Mouse (Mus musculus): ENCODE results near the gene Olfr357. TPM values are rescaled to one million over a fixed set of nuclear protein-coding genes. Genes with fewer than 3 reads are reported as not detected.

Olfr357 gene
- not detected in 2 replicates for polyA plus RNA-seq (2016; fragmentation: Nextera tagmentation; extraction: Ambion mirVana)

DNA sequence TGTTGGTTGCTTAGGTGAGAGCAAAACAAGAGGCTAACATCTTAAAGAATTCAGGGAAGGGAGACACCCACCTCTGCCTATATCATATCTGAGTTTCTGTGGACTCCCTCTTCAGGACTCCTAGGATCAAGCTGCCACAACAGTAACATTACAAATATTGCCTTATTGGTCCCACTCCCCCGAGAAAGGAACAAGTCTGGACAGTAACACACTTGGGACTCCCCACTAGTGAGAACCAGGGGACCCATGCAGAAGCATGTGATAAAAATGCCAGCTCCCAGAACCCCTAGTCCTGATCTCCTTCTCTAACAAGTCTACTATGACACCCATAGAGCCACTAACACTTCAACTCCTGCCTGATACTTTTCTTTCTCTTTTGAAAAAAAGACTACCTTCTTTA is at the start of gene Olfr357:
Gene Olfr357 (plus strand): TSS at position 301 of the 400 bp plus-strand sequence.
- Histone ChIP-seq H3K4me2 (no peak within 1 kb of the TSS), H3K27me3 (replicated peaks) (no peaks in the 10 kb centered on the region), H3K4me1 (replicated peaks) (no peaks in the 10 kb centered on the region), H3K9me3 (replicated peaks) (peaks cover 15% of the 10 kb centered on the region; the same call in 1 of the 2 replicates), H3K4me3 (no peak within 1 kb of the TSS), H3K27ac (ENCODE audit: poor library complexity, severe bottlenecking) (no peak within 1 kb of the TSS), H3K36me3 (no peaks in the 10 kb centered on the region), H3K9ac (no peak within 1 kb of the TSS)
- 54% methylated on average over 1 of the region's 1 CpGs for WGBS
- no peak for ATAC-seq (ENCODE audit: insufficient number of reproducible peaks, low FRiP score)

DNA sequence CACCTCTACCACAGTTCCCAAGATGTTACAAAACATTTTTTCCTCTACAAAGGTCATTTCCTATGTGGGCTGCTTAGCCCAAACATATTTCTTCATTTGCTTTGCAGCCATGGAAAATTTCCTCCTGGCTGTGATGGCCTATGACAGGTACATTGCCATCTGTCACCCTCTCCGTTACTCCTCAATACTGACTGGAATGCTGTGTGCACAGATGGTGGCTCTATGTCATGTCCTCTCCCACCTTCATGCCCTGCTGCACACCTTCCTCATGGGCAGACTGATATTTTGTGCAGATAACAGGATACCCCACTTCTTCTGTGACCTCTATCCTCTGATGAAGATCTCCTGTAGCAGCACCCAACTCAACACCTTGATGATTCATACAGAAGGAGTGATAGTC is 3.4 kb downstream of the Olfr357 start:
- Histone ChIP-seq H3K9ac (no peak overlapping the region), H3K4me1 (replicated peaks) (no peaks in the 10 kb centered on the region), H3K9me3 (replicated peaks) (peaks cover 11% of the 10 kb centered on the region; the same call in 1 of the 2 replicates), H3K27me3 (replicated peaks) (no peaks in the 10 kb centered on the region), H3K4me2 (no peak overlapping the region), H3K27ac (ENCODE audit: poor library complexity, severe bottlenecking) (no peak overlapping the region), H3K36me3 (no peaks in the 10 kb centered on the region), H3K4me3 (no peak overlapping the region)
- no peak for ATAC-seq (ENCODE audit: insufficient number of reproducible peaks, low FRiP score)
- WGBS: 63% methylated on average over 1 of the region's 1 CpGs

DNA sequence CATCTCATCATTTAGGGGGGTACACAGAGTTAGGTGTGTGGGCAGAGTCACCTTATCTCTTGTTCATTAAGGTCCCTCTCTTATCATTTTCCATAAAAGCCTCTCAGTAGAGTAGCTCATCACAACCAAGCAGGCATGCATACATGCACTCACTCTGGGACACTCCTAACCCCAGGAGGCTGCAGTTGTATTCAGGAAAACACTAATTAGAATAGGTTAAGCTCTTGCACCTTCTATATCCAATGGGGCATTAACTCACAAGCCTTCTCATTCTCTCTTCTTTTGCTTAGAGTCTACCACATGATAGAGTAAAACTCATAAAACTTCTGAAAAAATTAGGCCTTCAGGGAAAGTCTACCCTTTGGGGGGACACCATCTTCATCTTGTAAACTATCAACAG is 15.6 kb downstream of the Olfr357 start, which contains the start of gene Olfr358:
Gene Olfr358 (minus strand): TSS at position 101 of the 400 bp plus-strand sequence.
- H3K36me3 ChIP-seq: no peaks in the 10 kb centered on the region

More for the DNA sequence above, 15.6 kb downstream of the Olfr357 start, which contains the start of gene Olfr358:
- H3K27me3 ChIP-seq (replicated peaks): no peaks in the 10 kb centered on the region
- no peak within 1 kb of the TSS for H3K9ac ChIP-seq
- no peak within 1 kb of the TSS for H3K27ac ChIP-seq (ENCODE audit: poor library complexity, severe bottlenecking)
- H3K4me1 ChIP-seq (replicated peaks): no peaks in the 10 kb centered on the region
- H3K4me3 ChIP-seq: no peak within 1 kb of the TSS
- H3K4me2 ChIP-seq: no peak within 1 kb of the TSS
- ATAC-seq (ENCODE audit: insufficient number of reproducible peaks, low FRiP score): no peak
- peaks cover 17% of the 10 kb centered on the region for H3K9me3 ChIP-seq (replicated peaks)

Other genes with a start within 250 kb of the Olfr357 start
- gene Olfr348, start 209.6 kb upstream of the Olfr357 start, polyA plus RNA-seq (2016; fragmentation: Nextera tagmentation; extraction: Ambion mirVana): not detected in 2 replicates
- not detected in 2 replicates for gene Olfr50, start 203.3 kb upstream of the Olfr357 start, polyA plus RNA-seq (2016; fragmentation: Nextera tagmentation; extraction: Ambion mirVana)
- gene Olfr3, start 176.8 kb upstream of the Olfr357 start, polyA plus RNA-seq (2016; fragmentation: Nextera tagmentation; extraction: Ambion mirVana): not detected in 2 replicates
- not detected in 2 replicates for gene Olfr350, start 147.5 kb upstream of the Olfr357 start, polyA plus RNA-seq (2016; fragmentation: Nextera tagmentation; extraction: Ambion mirVana)
- not detected in 2 replicates for gene Olfr351, start 131.2 kb upstream of the Olfr357 start, polyA plus RNA-seq (2016; fragmentation: Nextera tagmentation; extraction: Ambion mirVana)
- not detected in 2 replicates for gene Olfr352, start 125.4 kb upstream of the Olfr357 start, polyA plus RNA-seq (2016; fragmentation: Nextera tagmentation; extraction: Ambion mirVana)
- not detected in 2 replicates for gene Olfr353, start 100.9 kb upstream of the Olfr357 start, polyA plus RNA-seq (2016; fragmentation: Nextera tagmentation; extraction: Ambion mirVana)
- not detected in 2 replicates for gene Olfr354, start 88.1 kb upstream of the Olfr357 start, polyA plus RNA-seq (2016; fragmentation: Nextera tagmentation; extraction: Ambion mirVana)
- not detected in 2 replicates for gene Olfr355, start 64.9 kb upstream of the Olfr357 start, polyA plus RNA-seq (2016; fragmentation: Nextera tagmentation; extraction: Ambion mirVana)
- gene Olfr356, start 56.7 kb upstream of the Olfr357 start, polyA plus RNA-seq (2016; fragmentation: Nextera tagmentation; extraction: Ambion mirVana): not detected in 2 replicates
- gene Olfr358, start 15.5 kb downstream of the Olfr357 start, polyA plus RNA-seq (2016; fragmentation: Nextera tagmentation; extraction: Ambion mirVana): not detected in 2 replicates
- gene Olfr360, start 71.9 kb downstream of the Olfr357 start, polyA plus RNA-seq (2016; fragmentation: Nextera tagmentation; extraction: Ambion mirVana): not detected in 2 replicates
- gene Olfr361, start 95.5 kb downstream of the Olfr357 start, polyA plus RNA-seq (2016; fragmentation: Nextera tagmentation; extraction: Ambion mirVana): not detected in 2 replicates
- not detected in 2 replicates for gene Olfr362, start 124.1 kb downstream of the Olfr357 start, polyA plus RNA-seq (2016; fragmentation: Nextera tagmentation; extraction: Ambion mirVana)
- gene Olfr364-ps1, start 145.5 kb downstream of the Olfr357 start, polyA plus RNA-seq (2016; fragmentation: Nextera tagmentation; extraction: Ambion mirVana): not detected in 2 replicates
- gene Olfr365, start 194.4 kb downstream of the Olfr357 start, polyA plus RNA-seq (2016; fragmentation: Nextera tagmentation; extraction: Ambion mirVana): not detected in 2 replicates
- not detected in 2 replicates for gene Olfr366, start 217.7 kb downstream of the Olfr357 start, polyA plus RNA-seq (2016; fragmentation: Nextera tagmentation; extraction: Ambion mirVana)

All from heart, embryonic 12.5 days (tissue).